Mouse (Mus musculus): ENCODE results near the gene Ccr4. TPM values are rescaled to one million over a fixed set of nuclear protein-coding genes. Genes with fewer than 3 reads are reported as not detected.
A peak's percentile ranks its signal among the peaks of the same experiment; 100 is the strongest.

Gene Ccr4
- polyA plus RNA-seq, 1 experiment from 2014 or later = not detected

- Histone ChIP-seq H3K4me3 (replicated peaks) (no peak overlapping the region), H3K27ac (peak overlapping the region; percentile 53; the same call in 1 of the 2 replicates), H3K4me2 (no peak overlapping the region), H3K36me3 (peaks cover 11% of the 10 kb centered on the region), H3K9me3 (replicated peaks) (no peaks in the 10 kb centered on the region), H3K9ac (no peak overlapping the region), H3K4me1 (replicated peaks) (peaks cover 28% of the 10 kb centered on the region), H3K27me3 (no peaks in the 10 kb centered on the region)
- DNase-seq (peak; percentile 41), ATAC-seq (ENCODE audit: low read depth) (peak; percentile 89)
- 60% methylated on average over 5 of the region's 5 CpGs for WGBS (ENCODE audit: insufficient replicate concordance)
These were observed 36.5 kb downstream of the Ccr4 start for GRCm38 (mm10) chr9:114468217-114468616.

GRCm38 (mm10) chr9:114466871-114467270, 37.8 kb downstream of the Ccr4 start:
- ATAC-seq (ENCODE audit: low read depth) = peak; percentile 89
- no peaks in the 10 kb centered on the region for H3K9me3 ChIP-seq (replicated peaks)
- peak overlapping the region; percentile 37 for H3K4me2 ChIP-seq
- H3K4me1 ChIP-seq (replicated peaks) = peaks cover 28% of the 10 kb centered on the region
- H3K36me3 ChIP-seq = peaks cover 11% of the 10 kb centered on the region
- no peak overlapping the region for H3K9ac ChIP-seq
- peak; percentile 41 for DNase-seq
- H3K27ac ChIP-seq = peak overlapping the region; percentile 39; the same call in 1 of the 2 replicates
- no peaks in the 10 kb centered on the region for H3K27me3 ChIP-seq
- no peak overlapping the region for H3K4me3 ChIP-seq (replicated peaks)
- WGBS (ENCODE audit: insufficient replicate concordance) = 28% methylated on average over 7 of the region's 7 CpGs

GRCm38 (mm10) chr9:114465442-114465841, 39.3 kb downstream of the Ccr4 start:
- Histone ChIP-seq H3K4me3 (replicated peaks) (no peak overlapping the region), H3K9me3 (replicated peaks) (no peaks in the 10 kb centered on the region), H3K36me3 (peaks cover 11% of the 10 kb centered on the region), H3K27me3 (no peaks in the 10 kb centered on the region), H3K4me2 (no peak overlapping the region), H3K9ac (no peak overlapping the region), H3K4me1 (replicated peaks) (peaks cover 28% of the 10 kb centered on the region), H3K27ac (no peak overlapping the region)
- 64% methylated on average over 6 of the region's 6 CpGs for WGBS (ENCODE audit: insufficient replicate concordance)
- no peak for DNase-seq
- no peak for ATAC-seq (ENCODE audit: low read depth)

- peaks cover 10% of the 10 kb centered on the region; the same call in 1 of the 2 replicates for H3K36me3 ChIP-seq
- no peaks in the 10 kb centered on the region for H3K9me3 ChIP-seq (replicated peaks)
- no peak overlapping the region for H3K27ac ChIP-seq
- no peak overlapping the region for H3K4me3 ChIP-seq (replicated peaks)
- no peaks in the 10 kb centered on the region for H3K27me3 ChIP-seq
- DNase-seq = no peak
- peaks cover 16% of the 10 kb centered on the region for H3K4me1 ChIP-seq (replicated peaks)
- ATAC-seq (ENCODE audit: low read depth) = no peak
- WGBS (ENCODE audit: insufficient replicate concordance) = 78% methylated on average over 7 of the region's 7 CpGs
- H3K4me2 ChIP-seq = no peak overlapping the region
- no peak overlapping the region for H3K9ac ChIP-seq
These were observed 42.1 kb downstream of the Ccr4 start for GRCm38 (mm10) chr9:114462569-114462968.

GRCm38 (mm10) chr9:114458436-114458835, 46.3 kb downstream of the Ccr4 start:
- H3K4me1 ChIP-seq (replicated peaks) = no peaks in the 10 kb centered on the region
- no peak for ATAC-seq (ENCODE audit: low read depth)
- H3K36me3 ChIP-seq = 0 out of 2 replicates have a peak, but pooled peaks cover 6% of the 10 kb centered on the region
- 62% methylated on average over 3 of the region's 3 CpGs for WGBS (ENCODE audit: insufficient replicate concordance)
- H3K4me2 ChIP-seq = no peak overlapping the region
- no peak for DNase-seq
- no peaks in the 10 kb centered on the region for H3K27me3 ChIP-seq
- H3K9me3 ChIP-seq (replicated peaks) = no peaks in the 10 kb centered on the region
- no peak overlapping the region for H3K27ac ChIP-seq
- H3K4me3 ChIP-seq (replicated peaks) = no peak overlapping the region
- H3K9ac ChIP-seq = no peak overlapping the region

GRCm38 (mm10) chr9:114455420-114455819, 49.3 kb downstream of the Ccr4 start:
- DNase-seq (no peak), ATAC-seq (ENCODE audit: low read depth) (no peak)
- H3K9ac ChIP-seq = no peak overlapping the region
- H3K9me3 ChIP-seq (replicated peaks) = no peaks in the 10 kb centered on the region
- H3K27ac ChIP-seq = no peak overlapping the region
- H3K4me3 ChIP-seq (replicated peaks) = no peak overlapping the region
- 61% methylated on average over 2 of the region's 2 CpGs for whole genome bisulfite sequencing (ENCODE audit: insufficient replicate concordance)
- no peaks in the 10 kb centered on the region for H3K27me3 ChIP-seq
- H3K4me2 ChIP-seq = no peak overlapping the region
- 0 out of 2 replicates have a peak, but pooled peaks cover 6% of the 10 kb centered on the region for H3K36me3 ChIP-seq
- no peaks in the 10 kb centered on the region for H3K4me1 ChIP-seq (replicated peaks)

GRCm38 (mm10) chr9:114452418-114452817, 52.3 kb downstream of the Ccr4 start:
- DNase-seq (no peak), ATAC-seq (ENCODE audit: low read depth) (no peak)
- WGBS (ENCODE audit: insufficient replicate concordance) = 75% methylated on average over 6 of the region's 6 CpGs

GRCm38 (mm10) chr9:114451615-114452014, 53.1 kb downstream of the Ccr4 start:
- H3K4me2 ChIP-seq = no peak overlapping the region
- H3K9me3 ChIP-seq (replicated peaks) = no peaks in the 10 kb centered on the region
- DNase-seq (no peak), ATAC-seq (ENCODE audit: low read depth) (no peak)
- WGBS (ENCODE audit: insufficient replicate concordance) = 70% methylated on average over 7 of the region's 7 CpGs
- H3K4me3 ChIP-seq (replicated peaks) = no peak overlapping the region
- H3K9ac ChIP-seq = no peak overlapping the region
- no peaks in the 10 kb centered on the region for H3K36me3 ChIP-seq
- no peak overlapping the region for H3K27ac ChIP-seq
- H3K27me3 ChIP-seq = no peaks in the 10 kb centered on the region
- H3K4me1 ChIP-seq (replicated peaks) = peaks cover 13% of the 10 kb centered on the region

More at GRCm38 (mm10) chr9:114452418-114452817, 52.3 kb downstream of the Ccr4 start:
- Histone ChIP-seq H3K4me3 (replicated peaks) (no peak overlapping the region), H3K4me1 (replicated peaks) (peaks cover 13% of the 10 kb centered on the region), H3K9me3 (replicated peaks) (no peaks in the 10 kb centered on the region), H3K27me3 (no peaks in the 10 kb centered on the region), H3K4me2 (no peak overlapping the region), H3K27ac (no peak overlapping the region), H3K36me3 (0 out of 2 replicates have a peak, but pooled peaks cover 2% of the 10 kb centered on the region), H3K9ac (no peak overlapping the region)

- ATAC-seq (ENCODE audit: low read depth) (peak; percentile 89), DNase-seq (peak; percentile 40)
- Histone ChIP-seq H3K4me2 (no peak overlapping the region), H3K9ac (no peak overlapping the region), H3K4me1 (replicated peaks) (peaks cover 13% of the 10 kb centered on the region), H3K4me3 (replicated peaks) (no peak overlapping the region), H3K9me3 (replicated peaks) (no peaks in the 10 kb centered on the region), H3K36me3 (no peaks in the 10 kb centered on the region), H3K27me3 (no peaks in the 10 kb centered on the region), H3K27ac (peak overlapping the region; percentile 40; the same call in 1 of the 2 replicates)
- 50% methylated on average over 13 of the region's 13 CpGs for WGBS (ENCODE audit: insufficient replicate concordance)
These were observed 55.5 kb downstream of the Ccr4 start for GRCm38 (mm10) chr9:114449120-114449754.

- Histone ChIP-seq H3K4me3 (replicated peaks) (no peak overlapping the region), H3K9me3 (replicated peaks) (no peaks in the 10 kb centered on the region), H3K4me2 (no peak overlapping the region), H3K9ac (no peak overlapping the region), H3K27ac (peak overlapping the region; percentile 40; the same call in 1 of the 2 replicates), H3K4me1 (replicated peaks) (peaks cover 13% of the 10 kb centered on the region), H3K36me3 (no peaks in the 10 kb centered on the region), H3K27me3 (no peaks in the 10 kb centered on the region)
- ATAC-seq (ENCODE audit: low read depth) (peak; percentile 76), DNase-seq (peak; percentile 43)
- WGBS (ENCODE audit: insufficient replicate concordance) = 64% methylated on average over 5 of the region's 5 CpGs
These were observed 56.0 kb downstream of the Ccr4 start for GRCm38 (mm10) chr9:114448700-114449099.

- DNase-seq = no peak
- Histone ChIP-seq H3K27ac (no peak overlapping the region), H3K9ac (no peak overlapping the region), H3K4me3 (replicated peaks) (no peak overlapping the region), H3K36me3 (no peaks in the 10 kb centered on the region), H3K27me3 (no peaks in the 10 kb centered on the region), H3K4me2 (no peak overlapping the region), H3K4me1 (replicated peaks) (peaks cover 13% of the 10 kb centered on the region), H3K9me3 (replicated peaks) (no peaks in the 10 kb centered on the region)
- no peak for ATAC-seq (ENCODE audit: low read depth)
- WGBS (ENCODE audit: insufficient replicate concordance) = 86% methylated on average over 8 of the region's 8 CpGs
These were observed 57.8 kb downstream of the Ccr4 start for GRCm38 (mm10) chr9:114446887-114447286.

GRCm38 (mm10) chr9:114443351-114443750, 61.4 kb downstream of the Ccr4 start:
- Histone ChIP-seq H3K27me3 (no peaks in the 10 kb centered on the region), H3K4me2 (no peak overlapping the region), H3K9ac (no peak overlapping the region), H3K4me1 (replicated peaks) (no peaks in the 10 kb centered on the region), H3K36me3 (no peaks in the 10 kb centered on the region), H3K27ac (no peak overlapping the region), H3K9me3 (replicated peaks) (no peaks in the 10 kb centered on the region), H3K4me3 (replicated peaks) (no peak overlapping the region)
- DNase-seq = no peak
- WGBS (ENCODE audit: insufficient replicate concordance) = 78% methylated on average over 8 of the region's 8 CpGs
- no peak for ATAC-seq (ENCODE audit: low read depth)

All from liver, embryonic 13.5 days (tissue).